Mouse (Mus musculus) E14TG2a.4 (cell line): ENCODE results near the gene Stap1.

Source experiments
- CTCF ChIP-seq: conservative IDR thresholded peaks from 2 replicates; pipeline ENCODE4 v1.5.1; 2014; ENCODE audit warnings: low read length
- NANOG ChIP-seq: IDR thresholded peaks from 2 replicates; pipeline ENCODE4 v1.6.1; 2014; ENCODE audit warnings: borderline replicate concordance, low read length, mixed read lengths

DNA sequence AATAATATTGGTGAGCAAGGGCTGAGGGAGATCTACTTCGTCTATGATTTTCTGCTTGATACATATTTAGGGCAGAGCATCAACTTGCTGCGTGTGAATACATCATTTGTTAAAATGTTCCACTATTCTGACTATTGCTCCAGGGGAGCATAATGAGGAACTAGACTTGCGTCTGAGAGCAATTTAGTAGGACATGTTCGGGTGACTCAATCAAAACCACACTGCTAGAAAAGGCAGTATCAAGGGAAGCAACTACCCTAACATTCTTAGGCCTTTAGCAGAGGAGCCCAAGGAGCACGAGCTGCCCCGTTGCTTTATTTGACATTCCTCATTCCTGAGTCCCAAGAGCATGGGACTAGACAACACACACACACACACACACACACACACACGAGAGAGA is 13.4 kb downstream of the Stap1 start:
- TF ChIP-seq CTCF (no peak), NANOG (no peak)
